Mouse (Mus musculus) adrenal gland, adult (tissue): ENCODE results near the gene Uhmk1.
A peak's percentile ranks its signal among the peaks of the same experiment; 100 is the strongest.

Experiments used
- DNase-seq, 2 experiments: peaks; one replicate each; pipeline ENCODE4 v3.0.0; 2022 to 2023; ENCODE audit warnings: low spot score in 1 of 2; ENCODE audit not compliant: inconsistent age in 2 of 2

Uhmk1 gene

DNA sequence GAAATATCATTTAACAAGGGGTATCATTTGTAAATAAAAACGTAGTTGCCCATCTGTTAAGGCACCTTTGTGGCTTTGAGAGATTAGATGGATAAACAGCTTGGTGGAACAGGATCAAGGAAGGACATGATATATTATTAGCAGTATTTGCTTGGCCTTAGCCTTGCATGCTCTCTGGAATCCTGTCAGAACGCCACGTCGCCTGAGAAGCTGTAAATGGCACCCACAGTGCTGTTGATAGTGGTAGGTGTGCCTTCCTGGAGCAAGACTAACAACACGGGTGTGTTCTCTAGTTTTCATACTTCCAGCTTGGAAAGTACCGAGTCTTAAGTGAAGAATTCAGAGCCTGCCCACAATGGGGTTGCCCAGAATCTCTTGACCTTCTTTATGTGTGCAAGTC is 39.3 kb downstream of the Uhmk1 start:
- DNase-seq: peak in 1 of 2 experiments; percentile 41

DNA sequence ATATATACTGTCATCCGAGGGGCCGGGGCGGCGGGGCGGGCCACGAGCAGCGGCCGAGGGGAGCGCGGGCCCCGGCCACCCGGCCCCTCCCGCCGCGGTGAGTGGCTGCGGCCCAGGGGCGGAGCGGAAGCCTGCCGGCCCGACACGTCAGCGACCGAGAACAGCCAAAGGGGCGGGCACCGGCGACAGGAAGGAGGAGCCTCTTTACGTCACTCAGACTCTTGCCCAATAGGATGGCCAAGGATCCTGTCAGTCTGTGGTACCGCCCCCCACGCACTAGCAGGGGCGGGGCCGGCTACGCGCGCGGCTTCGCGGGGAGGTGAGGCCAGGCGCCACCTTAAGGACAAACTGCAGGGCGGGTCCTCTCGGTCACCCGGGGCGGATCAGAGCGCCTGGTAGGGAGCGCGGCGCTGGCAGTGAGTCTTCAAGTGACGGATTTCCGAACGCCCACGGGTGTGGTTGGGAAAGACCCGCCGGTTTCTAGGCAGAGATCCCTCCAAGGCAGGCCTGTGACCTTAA is 40.3 kb downstream of the Uhmk1 start, which contains the start of gene Uap1:
TSS of gene Uap1 (minus strand) at position 144 of the 519 bp plus-strand sequence.
- peak; percentile 100 for DNase-seq

- DNase-seq: peak in 1 of 2 experiments; percentile 86
These were observed 41.0 kb downstream of the Uhmk1 start for GRCm38 (mm10) chr1:170173991-170174813.

- no peak for DNase-seq
These were observed 47.4 kb downstream of the Uhmk1 start for GRCm38 (mm10) chr1:170167781-170168180.

DNA sequence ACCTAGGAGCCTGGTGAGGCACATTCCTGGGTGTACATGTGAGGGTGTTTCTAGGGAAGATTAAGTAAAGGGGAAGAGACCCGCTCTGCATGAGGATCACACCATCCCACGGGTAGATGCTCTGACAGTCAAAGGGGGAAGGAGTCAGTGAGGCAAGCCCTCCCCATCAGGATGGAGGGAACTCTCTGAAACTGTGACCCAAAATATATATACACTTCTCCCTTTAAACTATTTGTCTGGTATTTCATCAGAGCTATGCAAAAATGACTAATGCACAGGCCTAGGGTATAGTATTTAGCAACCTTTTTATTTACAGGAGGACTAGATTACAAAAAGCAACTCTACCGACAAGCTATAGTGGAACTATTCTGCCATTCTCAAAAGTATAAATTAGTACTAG is 50.3 kb downstream of the Uhmk1 start:
- no peak for DNase-seq

- no peak for DNase-seq
These were observed 51.1 kb downstream of the Uhmk1 start for GRCm38 (mm10) chr1:170164053-170164614.

DNA sequence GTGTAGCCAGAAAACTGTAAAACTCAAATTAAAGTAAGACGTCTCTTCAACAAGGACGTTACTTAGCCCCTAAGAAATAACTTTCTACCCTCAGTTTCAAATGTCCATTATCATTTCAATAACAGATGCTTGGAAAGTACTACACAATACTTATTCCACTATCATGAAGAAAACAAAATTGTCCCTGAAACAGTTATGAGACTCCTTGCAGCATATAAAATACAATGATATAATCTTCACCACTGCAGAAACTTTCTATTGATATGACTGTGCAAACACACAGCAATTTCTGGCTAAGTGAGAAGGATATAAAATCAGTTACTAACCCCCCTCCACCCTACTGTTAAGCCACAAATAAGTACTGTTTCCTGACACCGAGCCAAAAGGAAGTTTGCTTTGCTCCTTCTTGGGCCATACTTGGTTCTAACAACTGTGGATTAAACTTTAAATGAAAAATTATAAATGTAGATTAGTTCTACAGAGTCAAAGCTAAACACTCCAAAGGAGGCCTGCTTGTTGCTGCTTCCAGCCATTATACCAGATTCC is 51.7 kb downstream of the Uhmk1 start:
- DNase-seq: no peak

GRCm38 (mm10) chr1:170161852-170162251 is 53.3 kb downstream of the Uhmk1 start:
- DNase-seq: peak in 1 of 2 experiments; percentile 68

GRCm38 (mm10) chr1:170160397-170160938 is 54.7 kb downstream of the Uhmk1 start:
- no peak for DNase-seq

GRCm38 (mm10) chr1:170159707-170160106 is 55.5 kb downstream of the Uhmk1 start:
- DNase-seq: no peak

DNA sequence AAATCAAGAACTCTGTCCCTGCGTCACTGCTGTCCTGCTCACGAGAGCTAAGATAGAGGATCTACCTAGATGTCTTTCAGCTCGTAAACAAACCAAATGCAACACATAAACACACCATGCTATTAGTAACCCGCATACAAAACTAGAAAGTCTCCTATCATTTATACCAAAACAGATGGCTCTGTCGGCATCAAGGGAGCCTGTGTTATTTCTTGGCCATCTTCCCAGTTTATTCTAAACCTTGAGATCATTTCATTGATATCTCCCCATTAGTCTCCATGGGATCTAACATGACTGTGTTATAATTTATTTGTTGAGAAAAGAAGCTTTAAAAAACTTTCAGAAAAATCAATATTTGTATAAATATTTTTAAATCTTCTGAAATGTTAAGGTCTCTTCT is 59.4 kb downstream of the Uhmk1 start:
- DNase-seq: no peak

GRCm38 (mm10) chr1:170155298-170155697 is 59.9 kb downstream of the Uhmk1 start:
- no peak for DNase-seq

DNA sequence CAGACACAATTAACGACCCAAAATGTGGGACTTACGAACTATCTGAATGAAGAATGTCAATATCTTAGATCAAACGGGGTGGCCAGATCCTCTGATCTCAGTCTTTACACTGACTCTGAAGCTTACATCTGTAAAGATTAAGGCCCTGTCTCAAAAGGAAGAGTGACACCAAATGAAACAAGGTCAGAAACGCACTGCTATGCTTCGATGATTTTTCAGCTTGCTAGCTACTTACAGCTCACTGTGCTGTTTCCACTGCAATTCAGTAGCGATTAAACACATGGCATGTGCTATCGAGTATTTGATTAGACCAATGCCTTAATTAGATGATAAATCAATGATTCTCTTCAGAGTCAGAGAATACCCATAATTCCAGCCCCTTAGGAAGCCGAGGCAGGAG is 61.2 kb downstream of the Uhmk1 start:
- DNase-seq: no peak

- DNase-seq: no peak
These were observed 62.6 kb downstream of the Uhmk1 start for GRCm38 (mm10) chr1:170152552-170152951.

- no peak for DNase-seq
These were observed 64.3 kb downstream of the Uhmk1 start for GRCm38 (mm10) chr1:170150870-170151269.

GRCm38 (mm10) chr1:170149756-170150155 is 65.4 kb downstream of the Uhmk1 start:
- no peak for DNase-seq

DNA sequence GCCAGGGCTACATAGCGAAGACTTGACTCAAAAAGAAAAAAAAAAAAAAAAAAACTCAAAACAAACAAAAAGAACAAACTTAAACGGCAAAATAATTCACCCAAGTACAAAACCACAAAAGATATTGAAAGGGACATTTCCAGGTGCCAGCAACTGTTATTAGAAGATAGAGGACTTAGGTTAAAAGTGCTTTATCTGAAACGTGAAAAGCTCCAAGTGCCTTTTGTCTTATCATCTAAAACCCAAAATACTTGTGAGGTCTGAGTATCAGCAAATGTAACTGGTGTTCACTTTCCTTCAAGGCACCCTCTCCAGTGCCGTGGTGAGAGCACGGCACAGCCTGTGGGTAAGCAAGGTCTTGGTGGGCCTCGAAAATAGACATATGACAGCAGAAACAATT is 66.7 kb downstream of the Uhmk1 start:
- no peak for DNase-seq

DNA sequence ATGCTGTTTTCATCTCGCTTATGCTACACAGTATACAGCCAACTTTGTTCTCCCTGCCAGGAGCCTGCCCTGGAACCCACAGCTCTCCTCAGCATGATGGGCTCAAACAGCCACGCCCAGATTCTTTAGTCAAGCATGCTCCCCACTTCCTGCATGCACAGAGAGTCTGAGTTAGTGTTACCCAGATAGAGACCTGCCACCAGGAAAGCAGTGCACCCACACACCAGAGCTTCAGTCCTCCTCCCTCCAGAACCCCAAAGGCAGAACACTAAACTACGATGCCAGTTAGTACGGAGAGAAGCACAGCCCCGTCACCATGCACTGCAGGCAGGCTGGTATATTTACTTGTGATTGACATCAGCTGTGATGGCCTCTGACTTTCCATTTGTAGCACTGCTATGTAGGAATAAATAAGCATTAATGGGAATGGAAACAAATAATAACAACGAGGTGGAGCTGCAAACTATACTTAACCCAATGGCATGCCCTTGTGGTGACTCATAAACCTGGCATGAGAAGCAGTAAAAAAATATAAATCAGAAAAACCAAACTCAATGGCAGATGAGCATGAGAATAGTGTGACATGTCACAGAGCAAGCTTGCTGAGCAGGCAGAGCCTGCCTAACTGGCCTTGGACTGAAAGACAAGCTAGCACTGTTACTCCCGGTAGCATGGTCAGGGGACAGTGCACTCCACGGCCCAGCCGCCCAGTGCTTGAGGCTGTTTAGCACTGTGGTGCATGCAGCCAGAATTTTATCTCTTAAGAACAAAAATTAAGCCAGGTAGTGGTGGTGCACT is 67.3 kb downstream of the Uhmk1 start:
- DNase-seq: peak; percentile 18 to 69

GRCm38 (mm10) chr1:170145606-170146005 is 69.6 kb downstream of the Uhmk1 start:
- DNase-seq: no peak
